Mouse (Mus musculus) C2C12 (cell line): Measurements from ENCODE around the gene Nepn. TPM values are rescaled to one million over a fixed set of nuclear protein-coding genes. Genes with fewer than 3 reads are reported as not detected.

Experiments
- H3K27me3 ChIP-seq: one replicate; pipeline ENCODE4 v1.6.1; 2011; ENCODE audit not compliant: control insufficient read depth, insufficient read depth, insufficient read length
- H3K36me3 ChIP-seq: one replicate; pipeline ENCODE4 v1.6.1; 2011; ENCODE audit not compliant: control insufficient read depth, insufficient read depth
- H3K4me3 ChIP-seq: one replicate; pipeline ENCODE4 v1.5.1; 2011; ENCODE audit warnings: mild to moderate bottlenecking, control low read depth; ENCODE audit not compliant: poor library complexity, insufficient read depth, severe bottlenecking
- H3K79me2 ChIP-seq: one replicate; pipeline ENCODE4 v1.6.1; 2011; ENCODE audit not compliant: control insufficient read depth, insufficient read depth
- H3K79me3 ChIP-seq: one replicate; pipeline ENCODE4 v1.6.1; 2011; ENCODE audit warnings: low read depth, control low read depth
- H3ac ChIP-seq: one replicate; pipeline ENCODE3; 2011; ENCODE audit warnings: low read depth; ENCODE audit not compliant: control insufficient read depth, insufficient read length
- CEBPB ChIP-seq: IDR thresholded peaks from one replicate; pipeline ENCODE4 v1.6.1; 2011; ENCODE audit warnings: low read depth, mild to moderate bottlenecking, control low read depth, moderate library complexity
- CTCF ChIP-seq: IDR thresholded peaks from one replicate; pipeline ENCODE4 v1.5.1; 2011; ENCODE audit not compliant: control insufficient read depth, insufficient read depth, insufficient read length
- FOSL1 ChIP-seq: IDR thresholded peaks from one replicate; pipeline ENCODE4 v1.8.0; 2011; ENCODE audit warnings: mild to moderate bottlenecking, low read length; ENCODE audit not compliant: poor library complexity, insufficient read depth, severe bottlenecking
- MAX ChIP-seq: IDR thresholded peaks from one replicate; pipeline ENCODE4 v1.6.1; 2011; ENCODE audit warnings: mild to moderate bottlenecking, control low read depth
- MYOD1 ChIP-seq: IDR thresholded peaks from one replicate; pipeline ENCODE4 v1.6.1; 2011; ENCODE audit warnings: low read depth; ENCODE audit not compliant: control insufficient read depth, insufficient read length
- MYOG ChIP-seq: IDR thresholded peaks from one replicate; pipeline ENCODE4 v1.6.1; 2011; ENCODE audit not compliant: control insufficient read depth, insufficient read length; ENCODE audit errors: extremely low read depth
- USF1 ChIP-seq: IDR thresholded peaks from one replicate; pipeline ENCODE4 v1.6.1; 2011; ENCODE audit warnings: low read depth, mild to moderate bottlenecking, control low read depth, moderate library complexity
- polyA plus RNA-seq: library from polyadenylated mRNA; unstranded; fragments of >200 nt; fragmentation: generic; extraction: Trizol; gene quantifications from one replicate; pipeline ENCODE4 v1.2.1, GENCODE M21; 2012; ENCODE audit warnings: missing spikeins

Gene Nepn
- polyA plus RNA-seq, 1 experiment = not detected

GRCm38 (mm10) chr10:52434836-52435235 is 46.1 kb downstream of the Nepn start:
- Histone ChIP-seq H3K79me2 (peaks cover 7% of the 10 kb centered on the region), H3K79me3 (peaks cover 2% of the 10 kb centered on the region), H3K27me3 (no peaks in the 10 kb centered on the region), H3K4me3 (no peak overlapping the region), H3K36me3 (peaks cover 88% of the 10 kb centered on the region), H3ac (no peak overlapping the region)
- TF ChIP-seq USF1 = no peak
- TF ChIP-seq CTCF = no peak
- TF ChIP-seq MYOG = no peak
- no peak for TF ChIP-seq MAX
- no peak for TF ChIP-seq CEBPB
- TF ChIP-seq FOSL1 = no peak
- TF ChIP-seq MYOD1 = no peak

Other genes starting within 250 kb of the Nepn start
- gene Ros1, start 193.7 kb upstream of the Nepn start, polyA plus RNA-seq = not detected
- gene Dcbld1, start 155.4 kb upstream of the Nepn start, polyA plus RNA-seq = 5.6 TPM
- not detected for gene Gm26741, start 30.2 kb upstream of the Nepn start, polyA plus RNA-seq
- gene Gopc, start 6.8 kb upstream of the Nepn start, polyA plus RNA-seq = 5.9 TPM
- gene Nus1, start 28.6 kb downstream of the Nepn start, polyA plus RNA-seq = 16.1 TPM